Comparison of ENCODE assay signal across 25 mouse cellular contexts in the genomic region with DNA sequence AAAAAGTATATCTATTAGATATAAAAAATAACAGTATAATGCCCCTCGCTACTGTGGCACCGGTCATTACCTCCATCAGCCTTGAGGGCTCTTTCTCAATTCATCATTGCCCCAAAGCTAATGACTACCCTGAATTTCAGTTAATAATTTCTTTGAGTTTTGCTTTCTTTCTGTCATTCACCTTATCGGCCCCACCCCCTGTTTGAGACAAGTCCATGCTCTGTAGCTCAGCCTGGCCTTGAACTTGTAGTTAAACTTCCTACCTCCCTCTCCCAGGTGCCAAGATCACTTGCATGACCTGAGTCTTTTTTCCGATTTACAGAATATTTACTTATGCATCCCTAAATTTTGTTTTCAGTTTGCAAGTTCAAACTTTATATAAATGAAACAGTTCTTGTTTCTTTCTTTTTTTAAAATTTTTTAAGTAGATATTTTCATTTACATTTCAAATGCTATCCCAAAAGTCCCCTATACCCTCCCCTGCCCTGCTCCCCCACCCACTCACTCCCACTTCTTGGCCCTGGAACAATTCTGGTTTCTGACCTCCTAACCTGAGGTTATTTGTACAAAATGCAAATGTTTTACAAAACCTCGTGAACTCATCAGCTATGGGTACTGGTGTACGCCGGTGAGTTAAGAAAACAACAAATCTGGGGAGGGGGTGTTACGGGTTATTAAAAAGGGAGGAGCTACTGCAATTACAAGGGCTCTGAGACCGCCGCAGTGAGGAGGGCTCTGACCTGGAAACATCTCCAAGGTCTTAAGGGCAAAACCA. TPM values are rescaled to one million over a fixed set of nuclear protein-coding genes. Genes with fewer than 3 reads are reported as not detected.
DNase-seq lines count a peak whose midpoint lies in the region; ATAC-seq and TF ChIP-seq lines count a peak whose summit lies in the region.
"Had no signal": no experiment of that assay in that cellular context is flagged by ENCODE, and none has a peak within 500 bp of the region (broad histone marks: within the 10 kb centered on the region; RNA-seq: fewer than 3 reads in every experiment).

No protein-coding gene starts in this region.

- 57% methylated on average over 10 of the region's 10 CpGs for WGBS in kidney, embryonic 14.5 days
- 72% methylated on average over 10 of the region's 10 CpGs for WGBS in intestine, embryonic 14.5 days
- whole genome bisulfite sequencing in stomach, postnatal 0 days = 78% methylated on average over 10 of the region's 10 CpGs

- H3K27ac ChIP-seq in kidney, embryonic 14.5 days (ENCODE audit: low read depth, low read length) = no peak overlapping the region
- no peak overlapping the region for H3K27ac ChIP-seq in intestine, embryonic 14.5 days (ENCODE audit: low read depth)
- 0 out of 2 replicates have a peak overlapping the region, but pooled peaks have one; percentile 18 for H3K27ac ChIP-seq in stomach, postnatal 0 days (replicated peaks)
- H3K27ac ChIP-seq: embryonic facial prominence, embryonic 12.5 days; forebrain, embryonic 15.5 days; heart, embryonic 15.5 days; hindbrain, embryonic 12.5 days; limb, embryonic 15.5 days; neural tube, embryonic 15.5 days had no signal

- ATAC-seq in kidney, embryonic 14.5 days (ENCODE audit: low FRiP score, low TSS enrichment) = no peak
- ATAC-seq in intestine, embryonic 14.5 days (replicated peaks; ENCODE audit: low FRiP score, low TSS enrichment, low read depth) = no peak
- no peak for ATAC-seq in stomach, postnatal 0 days (ENCODE audit: low FRiP score, low TSS enrichment)
- ATAC-seq: forebrain, embryonic 15.5 days had no signal

- no peak for DNase-seq in kidney, postnatal 10 days
- DNase-seq in intestine, embryonic 14.5 days (ENCODE audit: low spot score) = no peak
- peak; percentile 53 to 57 for DNase-seq in kidney, postnatal 36 days
- DNase-seq in stomach, postnatal 0 days (ENCODE audit: low spot score) = no peak
- DNase-seq in adipocyte (ENCODE audit: low spot score) = no peak
- no peak for DNase-seq in heart, postnatal 25 days (ENCODE audit: low spot score)
- DNase-seq: B cell, adult 2 months; cerebellum, adult 8-10 months; heart, adult 18-20 months; lung, postnatal 4 days; right cerebral cortex, postnatal 4 days; thymus, adult 18-20 months had no signal

- no peak overlapping the region for H3K4me3 ChIP-seq in kidney, embryonic 14.5 days (ENCODE audit: low read length)
- no peak overlapping the region for H3K4me3 ChIP-seq in intestine, embryonic 14.5 days (ENCODE audit: low read depth, low read length)
- H3K4me3 ChIP-seq in stomach, postnatal 0 days (ENCODE audit: low read depth, low read length) = no peak overlapping the region
- H3K4me3 ChIP-seq: embryonic facial prominence, embryonic 12.5 days; forebrain, embryonic 15.5 days; heart, embryonic 15.5 days; hindbrain, embryonic 12.5 days; limb, embryonic 15.5 days; neural tube, embryonic 15.5 days had no signal

- no peak for TF ChIP-seq EP300 in stomach, postnatal 0 days (optimal IDR thresholded peaks at IDR 0.05)

- no peak for TF ChIP-seq CTCF in stomach, postnatal 0 days (IDR thresholded peaks at IDR 0.05; ENCODE audit: low read depth)

- H3K27me3 ChIP-seq in kidney, embryonic 14.5 days (ENCODE audit: control insufficient read depth, insufficient read depth, low read length) = no peaks in the 10 kb centered on the region
- no peaks in the 10 kb centered on the region for H3K27me3 ChIP-seq in intestine, embryonic 14.5 days (replicated peaks; ENCODE audit: control insufficient read depth, insufficient read depth, low read length)
- no peaks in the 10 kb centered on the region for H3K27me3 ChIP-seq in stomach, postnatal 0 days (ENCODE audit: control insufficient read depth, insufficient read depth, low read length)
- H3K27me3 ChIP-seq: embryonic facial prominence, embryonic 12.5 days; forebrain, embryonic 15.5 days; heart, embryonic 15.5 days; hindbrain, embryonic 12.5 days; limb, embryonic 15.5 days; neural tube, embryonic 15.5 days had no signal

- intact Hi-C loops in heart, postnatal 25 days (cut with DNase I) = no loop called here

- H3K4me1 ChIP-seq in kidney, embryonic 14.5 days (ENCODE audit: control insufficient read depth, insufficient read depth, low read length) = no peaks in the 10 kb centered on the region
- no peaks in the 10 kb centered on the region; the same call in 1 of the 2 replicates for H3K4me1 ChIP-seq in intestine, embryonic 14.5 days (replicated peaks; ENCODE audit: control insufficient read depth, insufficient read depth, low read length)
- no peaks in the 10 kb centered on the region; the same call in 1 of the 2 replicates for H3K4me1 ChIP-seq in stomach, postnatal 0 days (replicated peaks; ENCODE audit: control insufficient read depth, insufficient read depth)
- H3K4me1 ChIP-seq: embryonic facial prominence, embryonic 12.5 days had no signal

- no peaks in the 10 kb centered on the region for H3K36me3 ChIP-seq in kidney, embryonic 14.5 days (ENCODE audit: control insufficient read depth, insufficient read depth, low read length)
- no peaks in the 10 kb centered on the region for H3K36me3 ChIP-seq in intestine, embryonic 14.5 days (ENCODE audit: control insufficient read depth, insufficient read depth, low read length)
- H3K36me3 ChIP-seq in stomach, postnatal 0 days (ENCODE audit: control insufficient read depth, insufficient read depth, low read length) = no peaks in the 10 kb centered on the region
- H3K36me3 ChIP-seq: embryonic facial prominence, embryonic 12.5 days; forebrain, embryonic 15.5 days; heart, embryonic 15.5 days; hindbrain, embryonic 12.5 days; limb, embryonic 15.5 days; neural tube, embryonic 15.5 days had no signal

- H3K9me3 ChIP-seq in kidney, embryonic 14.5 days (ENCODE audit: control insufficient read depth, low read length) = no peaks in the 10 kb centered on the region
- H3K9me3 ChIP-seq in intestine, embryonic 14.5 days (ENCODE audit: control insufficient read depth, low read length) = 0 out of 2 replicates have a peak, but pooled peaks cover 3% of the 10 kb centered on the region
- no peaks in the 10 kb centered on the region for H3K9me3 ChIP-seq in stomach, postnatal 0 days (ENCODE audit: control insufficient read depth, low read length)
- H3K9me3 ChIP-seq: embryonic facial prominence, embryonic 12.5 days; forebrain, embryonic 15.5 days; heart, embryonic 15.5 days; hindbrain, embryonic 12.5 days; limb, embryonic 15.5 days; neural tube, embryonic 15.5 days had no signal

- H3K4me2 ChIP-seq in kidney, embryonic 14.5 days (replicated peaks; ENCODE audit: low read depth, low read length) = peak overlapping the region; percentile 5; the same call in 1 of the 2 replicates
- H3K4me2 ChIP-seq in intestine, embryonic 14.5 days (ENCODE audit: low read length) = peak overlapping the region; percentile 1; the same call in 1 of the 2 replicates
- H3K4me2 ChIP-seq in stomach, postnatal 0 days (replicated peaks; ENCODE audit: low read depth) = 0 out of 2 replicates have a peak overlapping the region, but pooled peaks have one; percentile 14
- H3K4me2 ChIP-seq: embryonic facial prominence, embryonic 12.5 days; forebrain, embryonic 15.5 days; heart, embryonic 15.5 days; hindbrain, embryonic 12.5 days; limb, embryonic 15.5 days; midbrain, embryonic 11.5 days; neural tube, embryonic 15.5 days had no signal

- H3K9ac ChIP-seq in kidney, embryonic 14.5 days (ENCODE audit: low read depth, low read length) = no peak overlapping the region
- no peak overlapping the region for H3K9ac ChIP-seq in intestine, embryonic 14.5 days (ENCODE audit: low read length)
- no peak overlapping the region for H3K9ac ChIP-seq in stomach, postnatal 0 days (ENCODE audit: low read length)
- H3K9ac ChIP-seq: embryonic facial prominence, embryonic 12.5 days; forebrain, embryonic 15.5 days; heart, embryonic 15.5 days; hindbrain, embryonic 12.5 days; limb, embryonic 15.5 days; neural tube, embryonic 15.5 days had no signal

RNA-seq across cellular contexts. Expression of gene Gpatch3, which starts 5.1 kb away (rescaled TPM):
- 6.5 and 10.2 TPM in 2 replicates for polyA plus RNA-seq in kidney, embryonic 14.5 days (2014; fragmentation: Nextera tagmentation; extraction: Ambion mirVana)
- 6.9 and 7.5 TPM in 2 replicates for polyA plus RNA-seq in intestine, embryonic 14.5 days (2014; fragmentation: Nextera tagmentation; extraction: Ambion mirVana)
- polyA plus RNA-seq in stomach, postnatal 0 days (2015; fragmentation: Nextera tagmentation; extraction: Ambion mirVana) = 3.6 and 3.8 TPM in 2 replicates
- total RNA-seq in heart, postnatal 25 days (2021) = 1 to 10 TPM; 4.7 to 5.3 TPM

RNA-seq across cellular contexts. Expression of gene Gpn2, which starts 14.7 kb away (rescaled TPM):
- polyA plus RNA-seq in kidney, embryonic 14.5 days (2014; fragmentation: Nextera tagmentation; extraction: Ambion mirVana) = 23.6 and 23.9 TPM in 2 replicates
- 19.8 TPM in 2 replicates for polyA plus RNA-seq in intestine, embryonic 14.5 days (2014; fragmentation: Nextera tagmentation; extraction: Ambion mirVana)
- 13.9 and 14.8 TPM in 2 replicates for polyA plus RNA-seq in stomach, postnatal 0 days (2015; fragmentation: Nextera tagmentation; extraction: Ambion mirVana)
- total RNA-seq in heart, postnatal 25 days (2021) = 1 to 10 TPM; 6.4 to 6.8 TPM

RNA-seq across cellular contexts. Expression of gene Nr0b2, which starts 16.3 kb away (rescaled TPM):
- polyA plus RNA-seq in kidney, embryonic 14.5 days (2014; fragmentation: Nextera tagmentation; extraction: Ambion mirVana) = not detected in 2 replicates
- 3.2 and 5.4 TPM in 2 replicates for polyA plus RNA-seq in intestine, embryonic 14.5 days (2014; fragmentation: Nextera tagmentation; extraction: Ambion mirVana)
- 4.7 and 5.2 TPM in 2 replicates for polyA plus RNA-seq in stomach, postnatal 0 days (2015; fragmentation: Nextera tagmentation; extraction: Ambion mirVana)
- 10 to 100 TPM; 18.1 to 20.0 TPM for total RNA-seq in heart, postnatal 25 days (2021)
- total RNA-seq: G1E; layer of hippocampus, postnatal 25 days; left cerebral cortex, postnatal 25 days had no signal
- polyA plus RNA-seq: cortical plate, adult 2 months; embryonic facial prominence, embryonic 12.5 days; forebrain, embryonic 15.5 days; hindbrain, embryonic 12.5 days; limb, embryonic 15.5 days; midbrain, embryonic 11.5 days; urinary bladder, adult 2 months had no signal

RNA-seq across cellular contexts. Expression of gene Nudc, which starts 23.7 kb away (rescaled TPM):
- polyA plus RNA-seq in kidney, embryonic 14.5 days (2014; fragmentation: Nextera tagmentation; extraction: Ambion mirVana) = 285 and 287 TPM in 2 replicates
- 231 and 236 TPM in 2 replicates for polyA plus RNA-seq in intestine, embryonic 14.5 days (2014; fragmentation: Nextera tagmentation; extraction: Ambion mirVana)
- 122 and 125 TPM in 2 replicates for polyA plus RNA-seq in stomach, postnatal 0 days (2015; fragmentation: Nextera tagmentation; extraction: Ambion mirVana)
- total RNA-seq in heart, postnatal 25 days (2021) = 10 to 100 TPM; 66.9 to 67.9 TPM

RNA-seq across cellular contexts. Expression of gene Sfn, which starts 32.5 kb away (rescaled TPM):
- polyA plus RNA-seq in kidney, embryonic 14.5 days (2014; fragmentation: Nextera tagmentation; extraction: Ambion mirVana) = 8.0 and 9.5 TPM in 2 replicates
- 39.2 and 42.7 TPM in 2 replicates for polyA plus RNA-seq in intestine, embryonic 14.5 days (2014; fragmentation: Nextera tagmentation; extraction: Ambion mirVana)
- polyA plus RNA-seq in stomach, postnatal 0 days (2015; fragmentation: Nextera tagmentation; extraction: Ambion mirVana) = 355 and 371 TPM in 2 replicates
- 1 to 10 TPM; 1.5 TPM for total RNA-seq in heart, postnatal 25 days (2021)

Comparison
In these comparisons a context has a peak if more than half of its experiments do, and no peak if none do; other contexts are left out.
1. DNase-seq: peak in kidney, postnatal 36 days (2 of 2); none in kidney, postnatal 10 days (single experiment), intestine, embryonic 14.5 days (single experiment), stomach, postnatal 0 days (single experiment), adipocyte (single experiment) and heart, postnatal 25 days (single experiment).
2. Peak in every context shown above with its lines, with median percentiles within 50 percentile points of each other: H3K4me2 ChIP-seq.